Mouse (Mus musculus) limb, embryonic 15.5 days (tissue): ENCODE data around the gene Syngr4. TPM values are rescaled to one million over a fixed set of nuclear protein-coding genes. Genes with fewer than 3 reads are reported as not detected.

ENCODE experiments used
- ATAC-seq: fragments of 200-750 bp; cut with Nextera tagmentation; 2 replicates; pipeline ENCODE4 v1.8.0; 2017; ENCODE audit warnings: low read depth, moderate TSS enrichment; ENCODE audit not compliant: insufficient number of reproducible peaks, low FRiP score, low TSS enrichment
- H3K27ac ChIP-seq: fragments of 300-500 bp; sonication (generic); 2 replicates; pipeline ENCODE4 v1.5.1; 2015; ENCODE audit warnings: moderate library complexity, mild to moderate bottlenecking, inconsistent platforms
- H3K27me3 ChIP-seq: fragments of 300-500 bp; sonication (generic); 2 replicates; pipeline ENCODE4 v1.6.1; 2015; ENCODE audit warnings: inconsistent platforms
- H3K36me3 ChIP-seq: fragments of 300-500 bp; sonication (generic); 2 replicates; pipeline ENCODE4 v1.6.1; 2015; ENCODE audit warnings: inconsistent platforms
- H3K4me1 ChIP-seq: fragments of 300-500 bp; sonication (generic); 2 replicates; pipeline ENCODE4 v1.6.1; 2015; ENCODE audit warnings: inconsistent platforms
- H3K4me2 ChIP-seq: fragments of 300-500 bp; sonication (generic); 2 replicates; pipeline ENCODE4 v1.6.1; 2015; ENCODE audit warnings: mild to moderate bottlenecking, inconsistent platforms
- H3K4me3 ChIP-seq: fragments of 300-500 bp; sonication (generic); 2 replicates; pipeline ENCODE4 v1.5.1; 2015; ENCODE audit warnings: mild to moderate bottlenecking, inconsistent platforms
- H3K9ac ChIP-seq: fragments of 300-500 bp; sonication (generic); 2 replicates; pipeline ENCODE4 v1.6.1; 2015; ENCODE audit warnings: inconsistent platforms
- H3K9me3 ChIP-seq: fragments of 300-500 bp; sonication (generic); 2 replicates; pipeline ENCODE4 v1.6.1; 2016; ENCODE audit warnings: inconsistent platforms
- WGBS: fragments of 180-500 bp; shearing (Covaris S2); methylation state at CpG from one replicate; pipeline ENCODE4 v1.1.7; 2015; 5-methylcytosine and 5-hydroxymethylcytosine counted together
- polyA plus RNA-seq: library from polyadenylated mRNA; unstranded; fragments of >200 nt; fragmentation: Nextera tagmentation; extraction: Ambion mirVana; gene quantifications from 2 replicates; pipeline ENCODE4 v1.2.1, GENCODE M21; 2015

The Syngr4 gene
- polyA plus RNA-seq, 1 experiment from 2014 or later: 0.49 TPM

- WGBS: 70% methylated on average over 12 of the region's 12 CpGs
- peak overlapping the region; percentile 67 for H3K4me2 ChIP-seq
- peaks cover 61% of the 10 kb centered on the region for H3K4me1 ChIP-seq
- peak overlapping the region; percentile 95 for H3K27ac ChIP-seq
- ATAC-seq: no peak
- H3K36me3 ChIP-seq: peaks cover 17% of the 10 kb centered on the region
- H3K9ac ChIP-seq: no peak overlapping the region
- no peaks in the 10 kb centered on the region for H3K9me3 ChIP-seq
- H3K4me3 ChIP-seq: peak overlapping the region; percentile 43
- peaks cover 1% of the 10 kb centered on the region; the same call in 1 of the 2 replicates for H3K27me3 ChIP-seq
Observed at GRCm38 (mm10) chr7:45921950-45922600, 25.6 kb upstream of the Syngr4 start.

- Histone ChIP-seq H3K9ac (peak within 1 kb of the TSS; percentile 65), H3K36me3 (peaks cover 17% of the 10 kb centered on the region), H3K4me1 (peaks cover 69% of the 10 kb centered on the region), H3K27me3 (no peaks in the 10 kb centered on the region), H3K9me3 (no peaks in the 10 kb centered on the region), H3K4me2 (peak within 1 kb of the TSS; percentile 70), H3K27ac (peak within 1 kb of the TSS; percentile 95), H3K4me3 (peak within 1 kb of the TSS; percentile 60)
- peak; percentile 27; the same call in 1 of the 2 replicates for ATAC-seq
- 8% methylated on average over 9 of the region's 9 CpGs for WGBS
Observed at GRCm38 (mm10) chr7:45921242-45921621, 24.7 kb upstream of the Syngr4 start, which contains the start of gene Emp3. Gene Emp3, minus strand, starts transcription at chr7:45921404.

- peaks cover 74% of the 10 kb centered on the region for H3K4me1 ChIP-seq
- no peaks in the 10 kb centered on the region for H3K9me3 ChIP-seq
- 0 out of 2 replicates have a peak, but pooled peaks have one; percentile 9 for ATAC-seq
- peaks cover 17% of the 10 kb centered on the region for H3K36me3 ChIP-seq
- 21% methylated on average over 9 of the region's 9 CpGs for WGBS
- H3K9ac ChIP-seq: peak overlapping the region; percentile 65
- H3K27me3 ChIP-seq: no peaks in the 10 kb centered on the region
- peak overlapping the region; percentile 60 for H3K4me3 ChIP-seq
- H3K27ac ChIP-seq: peak overlapping the region; percentile 95
- H3K4me2 ChIP-seq: peak overlapping the region; percentile 70
Observed at GRCm38 (mm10) chr7:45920583-45921241, 24.2 kb upstream of the Syngr4 start.

- H3K4me3 ChIP-seq: peak overlapping the region; percentile 60
- H3K9ac ChIP-seq: peak overlapping the region; percentile 65; the same call in 1 of the 2 replicates
- H3K9me3 ChIP-seq: no peaks in the 10 kb centered on the region
- 52% methylated on average over 4 of the region's 4 CpGs for WGBS
- H3K27me3 ChIP-seq: no peaks in the 10 kb centered on the region
- no peak for ATAC-seq
- H3K36me3 ChIP-seq: peaks cover 17% of the 10 kb centered on the region
- peak overlapping the region; percentile 95 for H3K27ac ChIP-seq
- peak overlapping the region; percentile 70 for H3K4me2 ChIP-seq
- H3K4me1 ChIP-seq: peaks cover 79% of the 10 kb centered on the region
Observed at GRCm38 (mm10) chr7:45919761-45920160, 23.2 kb upstream of the Syngr4 start.

- Histone ChIP-seq H3K4me3 (peak overlapping the region; percentile 60), H3K9ac (0 out of 2 replicates have a peak overlapping the region, but pooled peaks have one; percentile 18), H3K36me3 (peaks cover 17% of the 10 kb centered on the region), H3K9me3 (no peaks in the 10 kb centered on the region), H3K27me3 (no peaks in the 10 kb centered on the region), H3K27ac (peak overlapping the region; percentile 95), H3K4me1 (peaks cover 80% of the 10 kb centered on the region), H3K4me2 (peak overlapping the region; percentile 70)
- 72% methylated on average over 14 of the region's 14 CpGs for WGBS
- no peak for ATAC-seq
Observed at GRCm38 (mm10) chr7:45919083-45919671, 22.7 kb upstream of the Syngr4 start.

- Histone ChIP-seq H3K4me1 (peaks cover 77% of the 10 kb centered on the region), H3K4me3 (no peak overlapping the region), H3K9me3 (no peaks in the 10 kb centered on the region), H3K27ac (peak overlapping the region; percentile 94), H3K27me3 (no peaks in the 10 kb centered on the region), H3K36me3 (peaks cover 20% of the 10 kb centered on the region), H3K9ac (0 out of 2 replicates have a peak overlapping the region, but pooled peaks have one; percentile 14), H3K4me2 (peak overlapping the region; percentile 62; the same call in 1 of the 2 replicates)
- no peak for ATAC-seq
- 77% methylated on average over 15 of the region's 15 CpGs for WGBS
Observed at GRCm38 (mm10) chr7:45917926-45918325, 21.4 kb upstream of the Syngr4 start.

GRCm38 (mm10) chr7:45917004-45917704 lies 20.6 kb upstream of the Syngr4 start:
- H3K36me3 ChIP-seq: peaks cover 20% of the 10 kb centered on the region
- peak overlapping the region; percentile 62 for H3K4me2 ChIP-seq
- no peaks in the 10 kb centered on the region for H3K27me3 ChIP-seq
- H3K9ac ChIP-seq: 0 out of 2 replicates have a peak overlapping the region, but pooled peaks have one; percentile 14
- H3K9me3 ChIP-seq: no peaks in the 10 kb centered on the region
- H3K4me3 ChIP-seq: peak overlapping the region; percentile 40
- H3K4me1 ChIP-seq: peaks cover 69% of the 10 kb centered on the region
- 14% methylated on average over 13 of the region's 13 CpGs for WGBS
- no peak for ATAC-seq
- peak overlapping the region; percentile 94 for H3K27ac ChIP-seq

GRCm38 (mm10) chr7:45916056-45917003 lies 19.8 kb upstream of the Syngr4 start:
- Histone ChIP-seq H3K36me3 (peaks cover 20% of the 10 kb centered on the region), H3K4me2 (peak overlapping the region; percentile 62), H3K4me3 (peak overlapping the region; percentile 40), H3K27me3 (no peaks in the 10 kb centered on the region), H3K27ac (peak overlapping the region; percentile 94), H3K4me1 (peaks cover 61% of the 10 kb centered on the region), H3K9ac (peak overlapping the region; percentile 31), H3K9me3 (no peaks in the 10 kb centered on the region)
- ATAC-seq: peak; percentile 84
- WGBS: 29% methylated on average over 26 of the region's 26 CpGs

GRCm38 (mm10) chr7:45915011-45915410 lies 18.5 kb upstream of the Syngr4 start:
- no peak for ATAC-seq
- Histone ChIP-seq H3K9me3 (no peaks in the 10 kb centered on the region), H3K4me2 (no peak overlapping the region), H3K4me3 (no peak overlapping the region), H3K4me1 (peaks cover 52% of the 10 kb centered on the region), H3K9ac (no peak overlapping the region), H3K36me3 (peaks cover 29% of the 10 kb centered on the region), H3K27ac (no peak overlapping the region), H3K27me3 (no peaks in the 10 kb centered on the region)
- WGBS: 86% methylated on average over 5 of the region's 5 CpGs

GRCm38 (mm10) chr7:45914067-45914466 lies 17.6 kb upstream of the Syngr4 start:
- H3K4me3 ChIP-seq: no peak overlapping the region
- 82% methylated on average over 6 of the region's 6 CpGs for WGBS
- H3K9me3 ChIP-seq: no peaks in the 10 kb centered on the region
- H3K27me3 ChIP-seq: no peaks in the 10 kb centered on the region
- H3K27ac ChIP-seq: 0 out of 2 replicates have a peak overlapping the region, but pooled peaks have one; percentile 59
- peaks cover 43% of the 10 kb centered on the region for H3K4me1 ChIP-seq
- H3K36me3 ChIP-seq: peaks cover 32% of the 10 kb centered on the region
- no peak overlapping the region for H3K4me2 ChIP-seq
- ATAC-seq: no peak
- no peak overlapping the region for H3K9ac ChIP-seq
